Mouse (Mus musculus): ENCODE measurements at regions not wholly inside any gene's neighbourhood (a gene's known extent, or its start where the extent isn't known, plus 50 kb on each side); places are given as distances from the start of the nearest gene placed in this dataset.

DNA sequence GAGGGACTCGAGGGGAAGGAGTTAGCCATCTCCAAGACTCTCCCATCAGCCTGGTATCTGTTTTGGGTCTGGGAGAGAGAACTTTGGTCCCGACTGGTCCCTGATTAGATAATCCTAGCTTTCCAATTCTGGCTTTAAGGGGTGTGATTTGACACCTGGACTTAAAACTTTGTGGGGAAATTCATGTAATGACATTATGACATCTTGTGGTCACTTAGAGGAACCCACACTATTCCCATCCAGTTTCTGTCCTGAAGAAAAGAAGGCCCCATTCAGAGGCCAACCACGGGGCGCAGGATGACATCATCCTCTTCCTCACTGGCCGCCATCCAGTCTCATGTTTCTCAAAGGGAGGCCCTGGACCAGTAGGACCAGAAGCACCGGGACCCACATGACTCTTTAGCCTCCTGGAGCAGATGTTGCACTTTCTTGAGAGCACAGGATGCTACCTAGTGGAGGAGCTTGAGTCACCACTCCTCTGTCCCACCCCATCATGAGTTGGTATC, 136.5 kb downstream of the Rybp start:
- no peak overlapping the region for H3K9ac ChIP-seq

DNA sequence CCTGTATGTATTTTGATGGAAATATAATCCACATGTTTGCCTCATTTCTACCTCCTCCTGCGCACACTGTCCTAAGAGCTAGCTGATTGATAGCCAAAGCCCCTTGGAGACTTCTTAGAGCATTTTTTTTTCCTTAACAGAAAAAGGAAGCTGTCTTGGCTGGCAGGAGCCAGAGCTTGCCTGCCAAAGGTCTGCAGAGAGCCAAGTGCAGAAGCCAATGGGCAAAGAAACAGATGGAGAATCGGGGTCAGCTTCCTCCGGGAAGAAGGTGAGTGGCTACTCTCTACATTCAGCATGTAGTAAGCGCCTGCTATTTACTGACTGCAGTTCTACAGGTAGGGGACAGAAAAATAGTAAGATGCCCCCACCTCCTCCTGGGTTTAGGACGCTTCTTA, 137.8 kb downstream of the Rybp start:
- 75% methylated on average over 5 of the region's 5 CpGs for WGBS
- H3K4me1 ChIP-seq (ENCODE audit: insufficient read depth): peaks cover 8% of the 10 kb centered on the region; the same call in 1 of the 2 replicates
- no peaks in the 10 kb centered on the region for H3K9me3 ChIP-seq (ENCODE audit: low read depth, low read length)
- no peak overlapping the region for H3K9ac ChIP-seq
- TF ChIP-seq CTCF (IDR thresholded peaks at IDR 0.05; ENCODE audit: low read depth): no peak
- H3K36me3 ChIP-seq (ENCODE audit: insufficient read depth): no peaks in the 10 kb centered on the region
- H3K4me2 ChIP-seq: no peak overlapping the region
- no peak overlapping the region for H3K4me3 ChIP-seq (ENCODE audit: low read depth, low read length)
- no peaks in the 10 kb centered on the region for H3K27me3 ChIP-seq (ENCODE audit: insufficient read depth, low read length)
- DNase-seq (no peak), ATAC-seq (ENCODE audit: insufficient read depth) (no peak)
- no peak overlapping the region for H3K27ac ChIP-seq (ENCODE audit: low read depth)

More for the DNA sequence above, 136.5 kb downstream of the Rybp start:
- ATAC-seq (ENCODE audit: insufficient read depth) (no peak), DNase-seq (no peak)
- Histone ChIP-seq H3K27ac (ENCODE audit: low read depth) (no peak overlapping the region), H3K4me1 (ENCODE audit: insufficient read depth) (peaks cover 17% of the 10 kb centered on the region; the same call in 1 of the 2 replicates), H3K27me3 (ENCODE audit: insufficient read depth, low read length) (no peaks in the 10 kb centered on the region), H3K4me3 (ENCODE audit: low read depth, low read length) (no peak overlapping the region), H3K9me3 (ENCODE audit: low read depth, low read length) (no peaks in the 10 kb centered on the region), H3K4me2 (no peak overlapping the region), H3K36me3 (ENCODE audit: insufficient read depth) (no peaks in the 10 kb centered on the region)
- WGBS: 54% methylated on average over 6 of the region's 6 CpGs
- TF ChIP-seq CTCF (IDR thresholded peaks at IDR 0.05; ENCODE audit: low read depth): no peak

DNA sequence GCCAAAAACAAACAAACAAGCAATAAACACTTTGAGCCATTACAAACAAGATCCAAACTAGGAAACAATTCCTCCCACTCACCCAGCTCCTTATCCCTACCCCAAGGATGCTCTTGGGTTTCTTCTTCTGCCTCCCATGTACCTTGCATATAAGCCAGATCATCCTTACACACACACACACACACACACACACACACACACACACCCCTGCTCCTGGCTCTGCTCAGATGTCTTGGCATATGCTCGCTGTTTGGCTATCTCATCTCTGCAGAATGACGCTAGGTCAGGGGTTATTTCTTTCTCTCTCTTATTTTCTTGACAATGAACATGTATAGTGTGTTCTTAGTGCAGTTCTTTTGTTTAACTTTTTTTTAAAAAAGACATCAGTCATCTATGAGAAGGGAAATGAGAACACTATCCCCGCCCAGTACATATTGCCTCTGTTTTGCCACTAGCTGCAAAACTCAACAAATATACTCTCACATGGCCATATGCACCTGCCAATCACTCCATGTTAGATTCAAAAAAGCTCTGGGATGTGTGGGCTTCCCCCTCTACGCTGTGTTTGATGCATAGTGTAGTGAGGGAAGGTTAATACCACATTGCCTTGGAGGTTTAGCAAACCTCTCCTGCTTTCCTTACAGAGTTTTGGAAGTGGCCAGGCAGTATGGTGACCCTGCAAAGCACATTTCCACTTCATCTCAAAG, 138.4 kb downstream of the Rybp start:
- Histone ChIP-seq H3K9me3 (ENCODE audit: low read depth, low read length) (no peaks in the 10 kb centered on the region), H3K27ac (ENCODE audit: low read depth) (no peak overlapping the region), H3K27me3 (ENCODE audit: insufficient read depth, low read length) (no peaks in the 10 kb centered on the region), H3K36me3 (ENCODE audit: insufficient read depth) (no peaks in the 10 kb centered on the region), H3K4me3 (ENCODE audit: low read depth, low read length) (no peak overlapping the region), H3K9ac (no peak overlapping the region), H3K4me1 (ENCODE audit: insufficient read depth) (peaks cover 8% of the 10 kb centered on the region; the same call in 1 of the 2 replicates), H3K4me2 (no peak overlapping the region)
- 59% methylated on average over 4 of the region's 4 CpGs for WGBS
- DNase-seq (no peak), ATAC-seq (ENCODE audit: insufficient read depth) (no peak)
- TF ChIP-seq CTCF (IDR thresholded peaks at IDR 0.05; ENCODE audit: low read depth): no peak

DNA sequence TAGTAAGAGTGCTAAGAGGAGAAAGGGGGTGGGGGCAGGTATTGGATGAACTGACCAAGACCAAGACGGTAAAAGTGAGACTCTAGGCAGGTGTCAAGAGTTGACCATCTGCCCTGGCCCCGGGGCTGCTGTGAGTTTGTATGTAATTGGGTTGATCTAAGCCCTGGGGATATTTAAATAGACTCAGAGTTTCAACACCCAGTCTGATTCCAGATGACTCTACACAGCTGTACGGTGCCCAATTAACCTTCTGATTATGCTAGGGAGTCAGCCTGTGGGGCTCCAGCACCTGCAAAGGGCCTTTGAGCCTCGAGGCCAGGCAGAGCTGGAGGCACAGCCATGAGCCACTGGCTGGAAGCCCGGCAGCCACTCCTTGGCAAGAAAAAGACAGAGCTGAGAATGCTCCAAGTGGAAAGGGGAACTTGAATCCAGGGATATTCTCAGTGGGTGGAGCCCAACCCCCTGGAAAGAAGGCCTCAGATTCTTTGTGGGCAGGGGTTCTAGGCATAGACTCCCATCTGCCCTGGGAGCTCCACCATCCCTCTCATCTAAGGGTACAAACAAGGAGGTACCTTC, 140.8 kb downstream of the Rybp start:
- no peak overlapping the region for H3K9ac ChIP-seq
- no peaks in the 10 kb centered on the region for H3K9me3 ChIP-seq (ENCODE audit: low read depth, low read length)
- ATAC-seq (ENCODE audit: insufficient read depth) (no peak), DNase-seq (peak; percentile 61)
- 0 out of 2 replicates have a peak, but pooled peaks cover 2% of the 10 kb centered on the region for H3K27me3 ChIP-seq (ENCODE audit: insufficient read depth, low read length)
- TF ChIP-seq CTCF (IDR thresholded peaks at IDR 0.05; ENCODE audit: low read depth): no peak
- H3K4me3 ChIP-seq (ENCODE audit: low read depth, low read length): no peak overlapping the region
- WGBS: 43% methylated on average over 5 of the region's 5 CpGs
- H3K36me3 ChIP-seq (ENCODE audit: insufficient read depth): no peaks in the 10 kb centered on the region
- no peak overlapping the region for H3K27ac ChIP-seq (ENCODE audit: low read depth)
- H3K4me2 ChIP-seq: no peak overlapping the region
- H3K4me1 ChIP-seq (ENCODE audit: insufficient read depth): peaks cover 8% of the 10 kb centered on the region; the same call in 1 of the 2 replicates

DNA sequence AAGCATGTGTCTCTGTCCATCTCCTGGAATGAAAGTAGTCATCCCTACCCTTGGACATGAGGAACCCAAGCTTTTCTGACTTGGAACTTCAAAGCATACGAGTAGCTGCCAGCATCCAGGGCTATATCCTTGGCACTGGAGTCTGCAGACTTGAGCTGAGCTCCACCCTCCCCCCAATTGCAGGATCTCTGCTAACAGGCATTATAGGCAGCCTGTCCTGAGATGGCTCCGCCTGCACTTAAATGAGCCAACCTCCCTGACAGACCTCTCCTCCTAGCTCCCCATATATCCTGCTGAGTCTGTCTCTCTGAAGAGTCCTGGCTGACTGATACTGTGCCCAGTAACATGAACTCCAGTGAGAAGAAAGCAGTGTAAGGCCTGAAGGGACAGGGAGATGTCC, 141.4 kb downstream of the Rybp start:
- Histone ChIP-seq H3K27me3 (ENCODE audit: insufficient read depth, low read length) (0 out of 2 replicates have a peak, but pooled peaks cover 2% of the 10 kb centered on the region), H3K9me3 (ENCODE audit: low read depth, low read length) (no peaks in the 10 kb centered on the region), H3K9ac (no peak overlapping the region), H3K4me3 (ENCODE audit: low read depth, low read length) (no peak overlapping the region), H3K4me1 (ENCODE audit: insufficient read depth) (peaks cover 8% of the 10 kb centered on the region; the same call in 1 of the 2 replicates), H3K36me3 (ENCODE audit: insufficient read depth) (no peaks in the 10 kb centered on the region), H3K4me2 (no peak overlapping the region), H3K27ac (ENCODE audit: low read depth) (no peak overlapping the region)
- WGBS: 56% methylated on average over 2 of the region's 2 CpGs
- DNase-seq (peak; percentile 30), ATAC-seq (ENCODE audit: insufficient read depth) (peak; percentile 44; the same call in 1 of the 2 replicates)
- TF ChIP-seq CTCF (IDR thresholded peaks at IDR 0.05; ENCODE audit: low read depth): no peak

DNA sequence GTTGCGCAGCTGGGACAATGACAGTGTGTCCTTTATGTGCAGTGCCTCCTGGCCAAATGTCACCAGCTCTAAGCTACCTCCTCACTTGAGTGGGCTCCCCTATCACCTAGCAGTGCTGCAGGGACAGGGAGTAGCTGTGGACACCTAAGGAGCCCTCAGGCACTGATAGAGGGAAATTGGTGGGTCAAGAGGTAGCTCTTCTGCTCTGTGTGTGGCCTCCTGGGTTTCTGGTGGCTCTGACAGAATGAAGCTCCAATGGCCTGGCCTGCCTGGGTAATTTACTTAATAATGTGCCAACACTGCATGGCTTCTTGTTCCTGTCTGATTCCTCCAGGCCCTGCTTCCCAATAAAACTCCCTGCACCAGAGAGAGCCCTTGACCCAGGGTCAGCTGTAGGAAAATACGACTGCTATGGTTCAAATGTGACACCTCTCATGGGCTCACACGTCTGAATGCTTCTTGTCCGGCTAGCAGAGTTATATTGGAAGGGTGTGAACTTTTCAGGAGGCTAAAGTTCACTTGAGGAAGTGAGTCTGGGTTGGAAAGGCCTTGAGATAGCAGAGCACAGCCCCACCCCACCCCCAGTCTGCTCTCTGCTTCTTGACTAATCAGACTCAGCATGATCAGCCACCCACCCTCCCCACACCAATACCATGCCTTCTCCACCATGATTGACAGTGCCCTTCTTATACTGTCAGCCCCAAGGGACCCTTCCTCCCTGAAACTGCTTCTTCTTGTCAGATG, 142.6 kb downstream of the Rybp start:
- Histone ChIP-seq H3K4me3 (ENCODE audit: low read depth, low read length) (no peak overlapping the region), H3K9ac (no peak overlapping the region), H3K36me3 (ENCODE audit: insufficient read depth) (no peaks in the 10 kb centered on the region), H3K4me2 (no peak overlapping the region), H3K27ac (ENCODE audit: low read depth) (no peak overlapping the region), H3K9me3 (ENCODE audit: low read depth, low read length) (no peaks in the 10 kb centered on the region), H3K27me3 (ENCODE audit: insufficient read depth, low read length) (0 out of 2 replicates have a peak, but pooled peaks cover 2% of the 10 kb centered on the region), H3K4me1 (ENCODE audit: insufficient read depth) (peaks cover 8% of the 10 kb centered on the region; the same call in 1 of the 2 replicates)
- 48% methylated on average over 4 of the region's 4 CpGs for WGBS
- ATAC-seq (ENCODE audit: insufficient read depth) (no peak), DNase-seq (no peak)
- TF ChIP-seq CTCF (IDR thresholded peaks at IDR 0.05; ENCODE audit: low read depth): no peak
